ENCODE assay signal across 8 mouse cellular contexts in genomic region chr1:165194662-165195013, GRCm38 (mm10). TPM values are rescaled to one million over a fixed set of nuclear protein-coding genes. Genes with fewer than 3 reads are reported as not detected.
DNase-seq lines count a peak whose midpoint lies in the region; ATAC-seq and TF ChIP-seq lines count a peak whose summit lies in the region.

No protein-coding gene starts in this region.

- 7% methylated on average over 5 of the region's 5 CpGs for WGBS in embryonic facial prominence, embryonic 13.5 days
- 10% methylated on average over 5 of the region's 5 CpGs for WGBS in intestine, embryonic 14.5 days

- peaks cover 17% of the 10 kb centered on the region for H3K4me1 ChIP-seq in embryonic facial prominence, embryonic 13.5 days
- H3K4me1 ChIP-seq in intestine, embryonic 14.5 days (replicated peaks; ENCODE audit: control insufficient read depth, insufficient read depth, low read length) = peaks cover 10% of the 10 kb centered on the region; the same call in 1 of the 2 replicates

- H3K27ac ChIP-seq in left cerebral cortex, adult 2 months = peak overlapping the region; percentile 69
- H3K27ac ChIP-seq in embryonic facial prominence, embryonic 13.5 days = peak overlapping the region; percentile 69; the same call in 1 of the 2 replicates
- H3K27ac ChIP-seq in intestine, embryonic 14.5 days (ENCODE audit: low read depth) = peak overlapping the region; percentile 86; the same call in 1 of the 2 replicates

- H3K4me2 ChIP-seq in embryonic facial prominence, embryonic 13.5 days = peak overlapping the region; percentile 88
- peak overlapping the region; percentile 73 for H3K4me2 ChIP-seq in intestine, embryonic 14.5 days (ENCODE audit: low read length)
- peak overlapping the region; percentile 91 for H3K4me2 ChIP-seq in myocyte (ENCODE audit: low read depth)

- H3ac ChIP-seq in myocyte (ENCODE audit: control insufficient read depth, insufficient read length) = peak overlapping the region; percentile 25

- H3K36me3 ChIP-seq in embryonic facial prominence, embryonic 13.5 days = no peaks in the 10 kb centered on the region
- no peaks in the 10 kb centered on the region for H3K36me3 ChIP-seq in intestine, embryonic 14.5 days (ENCODE audit: control insufficient read depth, insufficient read depth, low read length)
- no peaks in the 10 kb centered on the region for H3K36me3 ChIP-seq in myocyte (ENCODE audit: control insufficient read depth, insufficient read depth)

- H3K4me3 ChIP-seq in left cerebral cortex, adult 2 months = peak overlapping the region; percentile 65
- peak overlapping the region; percentile 66 for H3K4me3 ChIP-seq in embryonic facial prominence, embryonic 13.5 days
- peak overlapping the region; percentile 64 for H3K4me3 ChIP-seq in intestine, embryonic 14.5 days (ENCODE audit: low read depth, low read length)
- peak overlapping the region; percentile 46 for H3K4me3 ChIP-seq in myocyte

- no peak for TF ChIP-seq POLR2A in myocyte (IDR thresholded peaks at IDR 0.05; ENCODE audit: insufficient read length, low read depth)

- H3K9me3 ChIP-seq in embryonic facial prominence, embryonic 13.5 days = no peaks in the 10 kb centered on the region
- H3K9me3 ChIP-seq in intestine, embryonic 14.5 days (ENCODE audit: control insufficient read depth, low read length) = no peaks in the 10 kb centered on the region

- no peak for TF ChIP-seq CTCF in left cerebral cortex, adult 2 months (IDR thresholded peaks at IDR 0.05)

- intact Hi-C loops in left cerebral cortex, adult 2 months (cut with DNase I) = loop anchor here (2.0 kb wide), 1 partner anchor 42 kb away; the partner anchor contains the start of gene Tiprl
- intact Hi-C loops in left cerebral cortex, postnatal 4 days (cut with DNase I) = no loop called here

- no peaks in the 10 kb centered on the region for H3K27me3 ChIP-seq in embryonic facial prominence, embryonic 13.5 days
- H3K27me3 ChIP-seq in intestine, embryonic 14.5 days (replicated peaks; ENCODE audit: control insufficient read depth, insufficient read depth, low read length) = no peaks in the 10 kb centered on the region
- H3K27me3 ChIP-seq in myocyte (ENCODE audit: control insufficient read depth, insufficient read depth, insufficient read length) = no peaks in the 10 kb centered on the region

- H3K9ac ChIP-seq in embryonic facial prominence, embryonic 13.5 days = peak overlapping the region; percentile 80
- H3K9ac ChIP-seq in intestine, embryonic 14.5 days (ENCODE audit: low read length) = peak overlapping the region; percentile 69

- H3K79me2 ChIP-seq in myocyte (ENCODE audit: control insufficient read depth, insufficient read depth) = peaks cover 11% of the 10 kb centered on the region

- ATAC-seq in embryonic facial prominence, embryonic 13.5 days (ENCODE audit: insufficient number of reproducible peaks, insufficient read depth, low FRiP score, low TSS enrichment, low read depth) = no peak; the same call in 1 of the 2 replicates
- ATAC-seq in intestine, embryonic 14.5 days (replicated peaks; ENCODE audit: low FRiP score, low TSS enrichment, low read depth) = no peak

- no peak for DNase-seq in left cerebral cortex, adult 2 months (ENCODE audit: extremely low spot score in 1 of 2, low spot score in 2 of 2)
- DNase-seq in left cerebral cortex, postnatal 4 days = no peak
- DNase-seq in intestine, embryonic 14.5 days (ENCODE audit: low spot score) = no peak
- no peak for DNase-seq in ovary, postnatal 10 days (ENCODE audit: low spot score)
- no peak for DNase-seq in ovary, postnatal 14 days (ENCODE audit: low spot score)
- no peak for DNase-seq in layer of hippocampus, postnatal 36 days

TF ChIP-seq in myocyte, 11 proteins besides CTCF, POLR2A, EP300 and RAD21:
- TF ChIP-seq POLR2AphosphoS2 (IDR thresholded peaks at IDR 0.05; ENCODE audit: insufficient read length, low read depth) (no peak), MAX (IDR thresholded peaks at IDR 0.05; ENCODE audit: low read depth) (no peak), CEBPB (IDR thresholded peaks at IDR 0.05; ENCODE audit: insufficient read depth, poor library complexity, severe bottlenecking) (no peak), REST (IDR thresholded peaks at IDR 0.05; ENCODE audit: insufficient read depth, insufficient read length) (no peak), SRF (IDR thresholded peaks at IDR 0.05; ENCODE audit: control insufficient read depth, insufficient read length, low read depth) (no peak), MYOD1 (IDR thresholded peaks at IDR 0.05; ENCODE audit: control insufficient read depth in 1 of 3, insufficient read length in 2 of 3, low read depth in 2 of 3) (no peak), USF1 (IDR thresholded peaks at IDR 0.05; ENCODE audit: low read depth) (no peak), TCF3 (IDR thresholded peaks at IDR 0.05; ENCODE audit: insufficient read length, low read depth) (no peak), MYOG (IDR thresholded peaks at IDR 0.05; ENCODE audit: control insufficient read depth in 1 of 3, insufficient read depth in 1 of 3, insufficient read length in 2 of 3, low read depth in 2 of 3) (no peak), TCF12 (IDR thresholded peaks at IDR 0.05; ENCODE audit: insufficient read depth, poor library complexity, severe bottlenecking) (no peak), E2F4 (IDR thresholded peaks at IDR 0.05; ENCODE audit: insufficient read depth) (no peak)

RNA-seq across cellular contexts. Expression of gene Sft2d2, which starts 0.4 kb away (rescaled TPM):
- 10 to 100 TPM; 15.5 to 17.4 TPM for total RNA-seq in left cerebral cortex, adult 2 months (2021)
- 1 to 10 TPM; 5.4 to 5.9 TPM for total RNA-seq in left cerebral cortex, postnatal 4 days (2021)
- polyA plus RNA-seq in embryonic facial prominence, embryonic 13.5 days (2015; fragmentation: Nextera tagmentation; extraction: Ambion mirVana) = 11.3 and 15.9 TPM in 2 replicates
- polyA plus RNA-seq in intestine, embryonic 14.5 days (2014; fragmentation: Nextera tagmentation; extraction: Ambion mirVana) = 30.8 and 31.7 TPM in 2 replicates
- polyA plus RNA-seq in myocyte (2012; fragmentation: generic; extraction: Trizol) = 19.4 TPM
- total RNA-seq in layer of hippocampus, postnatal 36 days (2021) = 10 to 100 TPM; 10.7 to 12.2 TPM

RNA-seq across cellular contexts. Expression of gene Tbx19, which starts 34.1 kb away (rescaled TPM):
- not detected for total RNA-seq in left cerebral cortex, adult 2 months (2021)
- not detected for total RNA-seq in left cerebral cortex, postnatal 4 days (2021)
- not detected in 2 replicates for polyA plus RNA-seq in embryonic facial prominence, embryonic 13.5 days (2015; fragmentation: Nextera tagmentation; extraction: Ambion mirVana)
- polyA plus RNA-seq in intestine, embryonic 14.5 days (2014; fragmentation: Nextera tagmentation; extraction: Ambion mirVana) = 0.08 TPM in 1 of 2 replicates, not detected in the other
- polyA plus RNA-seq in myocyte (2012; fragmentation: generic; extraction: Trizol) = not detected
- not detected for total RNA-seq in layer of hippocampus, postnatal 36 days (2021)

RNA-seq across cellular contexts. Expression of gene Tiprl, which starts 42.2 kb away (rescaled TPM):
- total RNA-seq in left cerebral cortex, adult 2 months (2021) = 10 to 100 TPM; 63.1 to 69.7 TPM
- total RNA-seq in left cerebral cortex, postnatal 4 days (2021) = 10 to 100 TPM; 82.9 to 87.0 TPM
- polyA plus RNA-seq in embryonic facial prominence, embryonic 13.5 days (2015; fragmentation: Nextera tagmentation; extraction: Ambion mirVana) = 112 TPM in 2 replicates
- 83.5 and 89.0 TPM in 2 replicates for polyA plus RNA-seq in intestine, embryonic 14.5 days (2014; fragmentation: Nextera tagmentation; extraction: Ambion mirVana)
- 35.8 TPM for polyA plus RNA-seq in myocyte (2012; fragmentation: generic; extraction: Trizol)
- total RNA-seq in layer of hippocampus, postnatal 36 days (2021) = 10 to 100 TPM; 65.9 to 73.3 TPM
